Mouse (Mus musculus): ENCODE data around the gene Trip11. TPM values are rescaled to one million over a fixed set of nuclear protein-coding genes. Genes with fewer than 3 reads are reported as not detected.

Gene Trip11
- polyA plus RNA-seq, 1 experiment from 2014 or later: 16.7 TPM

DNA sequence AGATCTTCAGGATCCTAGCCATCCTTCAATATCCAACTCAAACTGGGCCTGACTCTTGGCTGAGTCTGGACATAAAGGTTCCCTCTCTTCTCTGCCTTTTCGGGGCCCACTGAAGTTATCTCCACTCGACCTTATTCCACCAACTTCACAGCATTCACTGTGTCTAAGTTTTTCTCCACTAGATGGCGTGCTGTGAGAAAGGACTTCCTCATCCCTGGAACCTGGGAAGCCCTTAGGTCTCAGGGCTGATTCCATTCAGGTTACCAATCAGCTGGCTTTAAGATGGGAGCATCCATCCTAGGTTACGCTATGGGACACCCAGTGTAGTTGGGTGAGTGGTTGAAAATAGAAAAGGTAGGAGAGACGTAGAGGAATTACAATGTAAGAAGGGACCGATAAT lies 101.9 kb downstream of the Trip11 start:
- 62% methylated on average over 6 of the region's 6 CpGs for WGBS
- no peaks in the 10 kb centered on the region for H3K9me3 ChIP-seq (ENCODE audit: control insufficient read depth, low read length)
- no peak overlapping the region for H3K4me3 ChIP-seq (ENCODE audit: low read depth, low read length)
- H3K4me1 ChIP-seq (replicated peaks; ENCODE audit: control insufficient read depth, insufficient read depth, low read length): no peaks in the 10 kb centered on the region
- H3K36me3 ChIP-seq (ENCODE audit: control insufficient read depth, insufficient read depth, low read length): no peaks in the 10 kb centered on the region
- no peak overlapping the region for H3K9ac ChIP-seq (ENCODE audit: low read length)
- DNase-seq (ENCODE audit: low spot score): no peak
- H3K27ac ChIP-seq (ENCODE audit: low read depth, low read length): no peak overlapping the region
- H3K4me2 ChIP-seq (ENCODE audit: low read depth, low read length, severe bottlenecking): no peak overlapping the region
- ATAC-seq (replicated peaks; ENCODE audit: low FRiP score): no peak; the same call in 1 of the 2 replicates
- H3K27me3 ChIP-seq (ENCODE audit: control insufficient read depth, insufficient read depth, low read length): no peaks in the 10 kb centered on the region

DNA sequence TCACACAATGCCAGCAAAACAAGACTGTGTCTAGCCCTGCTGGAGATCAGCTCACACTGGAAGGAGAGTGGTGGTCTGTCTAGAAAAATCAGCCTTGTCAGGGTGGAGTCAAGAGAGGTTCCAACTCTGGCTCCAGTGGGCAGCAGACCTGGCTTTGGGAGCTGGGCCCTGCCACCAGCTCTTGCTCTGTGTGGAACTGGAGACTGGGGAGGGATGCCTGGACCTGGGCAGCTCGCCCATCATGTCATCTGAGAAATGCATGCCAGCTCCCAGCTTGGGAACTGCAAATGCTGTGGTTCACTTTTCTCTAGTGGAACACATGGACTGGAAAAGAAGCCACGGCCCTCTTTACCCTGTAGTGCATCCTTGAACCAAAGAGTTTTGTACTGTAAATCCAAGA lies 102.6 kb downstream of the Trip11 start:
- Histone ChIP-seq H3K27ac (ENCODE audit: low read depth, low read length) (no peak overlapping the region), H3K27me3 (ENCODE audit: control insufficient read depth, insufficient read depth, low read length) (no peaks in the 10 kb centered on the region), H3K4me1 (replicated peaks; ENCODE audit: control insufficient read depth, insufficient read depth, low read length) (no peaks in the 10 kb centered on the region), H3K9me3 (ENCODE audit: control insufficient read depth, low read length) (no peaks in the 10 kb centered on the region), H3K4me3 (ENCODE audit: low read depth, low read length) (no peak overlapping the region), H3K9ac (ENCODE audit: low read length) (no peak overlapping the region), H3K36me3 (ENCODE audit: control insufficient read depth, insufficient read depth, low read length) (no peaks in the 10 kb centered on the region), H3K4me2 (ENCODE audit: low read depth, low read length, severe bottlenecking) (no peak overlapping the region)
- WGBS: 77% methylated on average over 2 of the region's 2 CpGs
- ATAC-seq (replicated peaks; ENCODE audit: low FRiP score) (no peak), DNase-seq (ENCODE audit: low spot score) (no peak)

DNA sequence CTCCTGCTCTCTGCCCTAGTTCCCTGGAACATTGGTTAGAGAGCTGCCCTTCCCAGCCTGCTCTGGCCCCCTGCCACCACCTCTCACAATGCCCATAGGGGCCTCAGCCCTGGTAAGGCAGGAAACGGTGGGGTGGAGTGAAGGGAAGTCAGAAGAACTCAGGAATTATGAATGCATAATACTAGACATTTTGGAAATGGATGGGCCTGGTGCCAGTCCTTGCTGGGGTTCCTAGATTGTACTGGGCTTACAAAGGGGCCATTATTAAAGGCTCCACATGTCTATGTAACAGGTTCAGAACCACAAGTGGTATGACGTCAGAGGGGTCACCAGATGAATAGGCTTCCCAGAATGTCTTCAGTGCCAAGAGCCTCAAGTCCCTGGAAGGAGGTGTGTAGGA lies 105.7 kb downstream of the Trip11 start:
- no peak for ATAC-seq (replicated peaks; ENCODE audit: low FRiP score)
- 80% methylated on average over 2 of the region's 2 CpGs for WGBS
- no peaks in the 10 kb centered on the region for H3K36me3 ChIP-seq (ENCODE audit: control insufficient read depth, insufficient read depth, low read length)
- no peak for DNase-seq (ENCODE audit: low spot score)
- no peak overlapping the region for H3K4me2 ChIP-seq (ENCODE audit: low read depth, low read length, severe bottlenecking)
- no peak overlapping the region for H3K9ac ChIP-seq (ENCODE audit: low read length)
- H3K4me3 ChIP-seq (ENCODE audit: low read depth, low read length): no peak overlapping the region
- no peaks in the 10 kb centered on the region for H3K9me3 ChIP-seq (ENCODE audit: control insufficient read depth, low read length)
- no peak overlapping the region for H3K27ac ChIP-seq (ENCODE audit: low read depth, low read length)
- H3K4me1 ChIP-seq (replicated peaks; ENCODE audit: control insufficient read depth, insufficient read depth, low read length): no peaks in the 10 kb centered on the region
- no peaks in the 10 kb centered on the region for H3K27me3 ChIP-seq (ENCODE audit: control insufficient read depth, insufficient read depth, low read length)

DNA sequence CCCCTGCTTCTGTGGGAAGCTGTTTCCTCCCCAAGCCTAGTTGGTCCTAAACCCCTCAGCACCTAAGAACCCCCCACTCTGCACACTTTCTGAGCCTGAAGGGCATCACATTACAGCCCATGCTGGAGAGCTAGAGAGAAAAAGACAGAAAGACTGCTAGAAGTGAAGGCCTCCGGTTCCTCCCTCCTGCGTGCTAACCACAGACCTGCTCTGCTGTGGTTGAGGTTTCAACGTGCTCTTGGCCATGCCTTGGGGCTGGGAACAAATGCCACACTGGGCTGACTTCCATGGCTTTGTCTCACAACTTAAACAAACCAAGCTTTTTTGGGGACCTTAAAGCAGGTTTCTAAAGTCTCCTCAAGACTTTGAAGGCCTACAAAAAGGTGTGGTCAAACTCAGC lies 110.6 kb downstream of the Trip11 start:
- ATAC-seq (replicated peaks; ENCODE audit: low FRiP score) (no peak), DNase-seq (ENCODE audit: low spot score) (no peak)
- Histone ChIP-seq H3K4me1 (replicated peaks; ENCODE audit: control insufficient read depth, insufficient read depth, low read length) (no peaks in the 10 kb centered on the region), H3K36me3 (ENCODE audit: control insufficient read depth, insufficient read depth, low read length) (no peaks in the 10 kb centered on the region), H3K4me2 (ENCODE audit: low read depth, low read length, severe bottlenecking) (no peak overlapping the region), H3K9ac (ENCODE audit: low read length) (no peak overlapping the region), H3K9me3 (ENCODE audit: control insufficient read depth, low read length) (no peaks in the 10 kb centered on the region), H3K27ac (ENCODE audit: low read depth, low read length) (no peak overlapping the region), H3K27me3 (ENCODE audit: control insufficient read depth, insufficient read depth, low read length) (no peaks in the 10 kb centered on the region), H3K4me3 (ENCODE audit: low read depth, low read length) (no peak overlapping the region)
- 93% methylated on average over 3 of the region's 3 CpGs for WGBS

DNA sequence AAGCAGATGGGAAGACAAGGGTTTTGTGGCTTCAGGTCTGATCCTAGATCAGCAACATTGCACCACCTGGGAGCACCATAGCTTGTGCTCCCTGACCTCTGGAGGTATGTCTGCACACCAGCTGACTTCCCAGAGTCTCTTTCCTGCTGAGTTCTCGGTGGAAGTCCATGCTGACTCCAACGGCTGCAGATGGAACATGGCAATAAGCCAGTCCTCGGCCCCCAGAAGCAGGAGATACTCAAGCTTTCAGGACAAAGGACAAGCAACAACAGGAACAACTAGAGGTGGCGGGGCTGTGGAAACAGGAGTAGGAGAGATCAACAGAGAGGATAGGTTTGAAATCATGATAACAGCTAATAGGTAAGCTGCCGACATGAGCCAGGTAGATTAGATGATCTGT lies 111.3 kb downstream of the Trip11 start:
- H3K9me3 ChIP-seq (ENCODE audit: control insufficient read depth, low read length): no peaks in the 10 kb centered on the region
- H3K4me2 ChIP-seq (ENCODE audit: low read depth, low read length, severe bottlenecking): no peak overlapping the region
- H3K4me1 ChIP-seq (replicated peaks; ENCODE audit: control insufficient read depth, insufficient read depth, low read length): no peaks in the 10 kb centered on the region
- no peaks in the 10 kb centered on the region for H3K27me3 ChIP-seq (ENCODE audit: control insufficient read depth, insufficient read depth, low read length)
- no peak overlapping the region for H3K27ac ChIP-seq (ENCODE audit: low read depth, low read length)
- no peak for ATAC-seq (replicated peaks; ENCODE audit: low FRiP score)
- no peak overlapping the region for H3K4me3 ChIP-seq (ENCODE audit: low read depth, low read length)
- H3K36me3 ChIP-seq (ENCODE audit: control insufficient read depth, insufficient read depth, low read length): no peaks in the 10 kb centered on the region
- DNase-seq (ENCODE audit: low spot score): no peak
- 85% methylated on average over 5 of the region's 5 CpGs for WGBS
- H3K9ac ChIP-seq (ENCODE audit: low read length): no peak overlapping the region

DNA sequence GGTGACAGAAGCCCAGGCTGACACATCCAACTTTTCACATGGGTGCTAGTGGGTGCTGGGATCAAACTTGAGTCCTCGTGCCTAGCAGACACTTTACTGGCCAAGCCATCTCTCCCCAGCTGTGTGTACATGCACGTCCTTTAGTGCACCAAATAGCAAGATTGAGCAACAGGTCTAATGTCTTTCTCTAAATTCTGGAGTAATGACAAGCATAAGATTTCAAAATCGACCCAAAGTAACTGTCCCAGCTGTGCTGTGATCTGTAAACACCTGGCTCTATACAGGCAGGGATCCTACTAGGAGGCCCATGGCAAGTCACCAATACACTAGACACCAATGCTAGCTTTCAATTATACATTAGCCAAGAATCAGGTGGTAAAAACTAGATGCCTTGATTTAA lies 112.0 kb downstream of the Trip11 start:
- 80% methylated on average over 3 of the region's 3 CpGs for WGBS
- ATAC-seq (replicated peaks; ENCODE audit: low FRiP score): no peak

DNA sequence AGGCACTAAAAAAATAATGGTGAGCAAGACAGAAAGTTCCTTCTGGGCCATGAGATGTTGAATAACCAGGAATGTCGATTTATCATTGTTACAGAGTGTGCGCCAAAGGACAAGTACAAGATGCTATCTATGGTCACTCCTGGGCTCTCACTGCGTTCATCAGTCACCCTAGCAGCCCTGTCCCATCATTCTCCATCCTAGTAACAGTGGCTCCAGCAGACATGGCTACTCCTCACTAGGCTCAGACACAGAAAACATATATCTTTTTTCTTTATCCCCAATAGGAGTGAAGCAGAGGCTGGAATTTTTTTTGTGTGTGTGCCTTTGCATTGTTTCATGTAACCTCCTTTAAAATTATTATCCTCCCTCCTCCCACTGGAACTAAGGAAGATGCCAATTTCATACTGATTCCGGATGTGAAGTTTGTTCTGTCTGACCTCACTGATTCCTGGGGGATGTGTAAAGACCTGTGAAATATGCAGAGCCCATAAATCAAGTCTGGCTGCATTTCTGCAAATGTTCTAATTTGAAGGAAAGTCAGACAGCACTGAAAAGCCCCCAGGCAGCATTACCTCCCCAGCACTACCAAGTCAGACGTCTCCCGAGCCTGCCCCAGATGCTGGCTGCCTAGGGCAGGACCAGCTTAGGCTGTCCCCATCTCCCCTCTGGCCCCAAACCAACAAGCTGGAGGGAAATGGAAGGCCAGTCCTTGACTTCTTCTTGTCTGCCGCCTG lies 114.7 kb downstream of the Trip11 start:
- Histone ChIP-seq H3K27me3 (ENCODE audit: control insufficient read depth, insufficient read depth, low read length) (no peaks in the 10 kb centered on the region), H3K4me2 (ENCODE audit: low read depth, low read length, severe bottlenecking) (no peak overlapping the region), H3K4me1 (replicated peaks; ENCODE audit: control insufficient read depth, insufficient read depth, low read length) (no peaks in the 10 kb centered on the region), H3K9me3 (ENCODE audit: control insufficient read depth, low read length) (no peaks in the 10 kb centered on the region), H3K27ac (ENCODE audit: low read depth, low read length) (no peak overlapping the region), H3K9ac (ENCODE audit: low read length) (no peak overlapping the region), H3K4me3 (ENCODE audit: low read depth, low read length) (no peak overlapping the region), H3K36me3 (ENCODE audit: control insufficient read depth, insufficient read depth, low read length) (no peaks in the 10 kb centered on the region)
- DNase-seq (ENCODE audit: low spot score): no peak
- no peak for ATAC-seq (replicated peaks; ENCODE audit: low FRiP score)
- WGBS: 85% methylated on average over 7 of the region's 7 CpGs

More for the DNA sequence above, 112.0 kb downstream of the Trip11 start:
- Histone ChIP-seq H3K4me2 (ENCODE audit: low read depth, low read length, severe bottlenecking) (no peak overlapping the region), H3K4me1 (replicated peaks; ENCODE audit: control insufficient read depth, insufficient read depth, low read length) (no peaks in the 10 kb centered on the region), H3K27me3 (ENCODE audit: control insufficient read depth, insufficient read depth, low read length) (no peaks in the 10 kb centered on the region), H3K36me3 (ENCODE audit: control insufficient read depth, insufficient read depth, low read length) (no peaks in the 10 kb centered on the region), H3K9me3 (ENCODE audit: control insufficient read depth, low read length) (no peaks in the 10 kb centered on the region), H3K4me3 (ENCODE audit: low read depth, low read length) (no peak overlapping the region), H3K27ac (ENCODE audit: low read depth, low read length) (no peak overlapping the region), H3K9ac (ENCODE audit: low read length) (no peak overlapping the region)
- DNase-seq (ENCODE audit: low spot score): no peak

DNA sequence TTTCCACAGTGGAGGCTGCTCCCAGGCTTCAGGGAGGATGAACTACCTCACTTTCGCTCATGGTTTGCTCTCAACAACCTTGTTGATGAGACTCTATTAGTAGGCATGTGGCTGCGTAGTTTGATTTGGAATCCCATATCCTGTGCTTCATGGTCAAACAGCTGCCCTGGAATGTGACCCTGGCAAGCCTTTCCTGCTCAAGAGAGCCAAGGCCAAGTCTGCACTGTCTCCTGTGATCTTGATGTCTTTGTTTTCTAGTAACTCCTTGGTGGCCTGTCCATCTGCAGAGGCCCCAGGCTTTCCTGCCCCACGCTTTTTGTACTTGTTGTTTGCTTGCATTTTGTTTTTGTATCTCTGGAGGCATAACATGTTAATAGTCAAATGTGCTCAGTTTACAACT lies 118.6 kb downstream of the Trip11 start:
- Histone ChIP-seq H3K36me3 (ENCODE audit: control insufficient read depth, insufficient read depth, low read length) (no peaks in the 10 kb centered on the region), H3K4me2 (ENCODE audit: low read depth, low read length, severe bottlenecking) (no peak overlapping the region), H3K27ac (ENCODE audit: low read depth, low read length) (no peak overlapping the region), H3K4me1 (replicated peaks; ENCODE audit: control insufficient read depth, insufficient read depth, low read length) (no peaks in the 10 kb centered on the region), H3K9me3 (ENCODE audit: control insufficient read depth, low read length) (no peaks in the 10 kb centered on the region), H3K4me3 (ENCODE audit: low read depth, low read length) (no peak overlapping the region), H3K9ac (ENCODE audit: low read length) (no peak overlapping the region), H3K27me3 (ENCODE audit: control insufficient read depth, insufficient read depth, low read length) (no peaks in the 10 kb centered on the region)
- 79% methylated on average over 3 of the region's 3 CpGs for WGBS
- ATAC-seq (replicated peaks; ENCODE audit: low FRiP score) (no peak), DNase-seq (ENCODE audit: low spot score) (no peak)

DNA sequence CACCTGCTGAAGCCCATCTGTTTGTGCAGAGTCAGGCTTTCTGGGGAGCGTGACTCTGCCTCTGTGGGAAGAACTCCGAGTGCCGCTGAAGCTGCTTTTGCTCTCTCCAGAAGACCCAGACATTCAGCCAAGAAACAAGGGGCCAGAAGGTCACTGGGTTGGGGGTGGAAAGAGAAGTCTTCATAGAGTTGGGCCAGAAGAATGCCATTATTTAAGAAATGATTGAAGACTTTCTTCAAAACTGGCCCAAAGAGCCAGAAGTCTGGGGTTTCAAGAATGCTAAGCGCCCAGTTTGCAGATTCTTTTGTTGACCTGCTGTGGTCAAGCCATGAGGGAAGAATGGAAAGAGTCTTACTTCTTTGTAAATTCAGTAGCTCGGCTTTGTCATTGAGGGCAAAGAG lies 119.8 kb downstream of the Trip11 start:
- no peak overlapping the region for H3K9ac ChIP-seq (ENCODE audit: low read length)
- no peak overlapping the region for H3K27ac ChIP-seq (ENCODE audit: low read depth, low read length)
- no peaks in the 10 kb centered on the region for H3K27me3 ChIP-seq (ENCODE audit: control insufficient read depth, insufficient read depth, low read length)
- H3K4me3 ChIP-seq (ENCODE audit: low read depth, low read length): no peak overlapping the region
- no peak for DNase-seq (ENCODE audit: low spot score)
- H3K4me2 ChIP-seq (ENCODE audit: low read depth, low read length, severe bottlenecking): no peak overlapping the region
- no peaks in the 10 kb centered on the region for H3K4me1 ChIP-seq (replicated peaks; ENCODE audit: control insufficient read depth, insufficient read depth, low read length)
- H3K36me3 ChIP-seq (ENCODE audit: control insufficient read depth, insufficient read depth, low read length): no peaks in the 10 kb centered on the region
- no peak for ATAC-seq (replicated peaks; ENCODE audit: low FRiP score)
- 84% methylated on average over 5 of the region's 5 CpGs for WGBS
- no peaks in the 10 kb centered on the region for H3K9me3 ChIP-seq (ENCODE audit: control insufficient read depth, low read length)

Measured in forebrain, embryonic 11.5 days (tissue).